Mouse (Mus musculus) cerebellum, adult (tissue): Measurements from ENCODE around the gene Cpa5.

Experiments
- ATAC-seq: cut with Nextera tagmentation; 2 replicates; pipeline ENCODE4 v1.9.2; 2017; ENCODE audit warnings: mild to moderate bottlenecking, moderate library complexity, mixed read lengths; ENCODE audit not compliant: insufficient number of reproducible peaks, low FRiP score, low TSS enrichment

Gene Cpa5

DNA sequence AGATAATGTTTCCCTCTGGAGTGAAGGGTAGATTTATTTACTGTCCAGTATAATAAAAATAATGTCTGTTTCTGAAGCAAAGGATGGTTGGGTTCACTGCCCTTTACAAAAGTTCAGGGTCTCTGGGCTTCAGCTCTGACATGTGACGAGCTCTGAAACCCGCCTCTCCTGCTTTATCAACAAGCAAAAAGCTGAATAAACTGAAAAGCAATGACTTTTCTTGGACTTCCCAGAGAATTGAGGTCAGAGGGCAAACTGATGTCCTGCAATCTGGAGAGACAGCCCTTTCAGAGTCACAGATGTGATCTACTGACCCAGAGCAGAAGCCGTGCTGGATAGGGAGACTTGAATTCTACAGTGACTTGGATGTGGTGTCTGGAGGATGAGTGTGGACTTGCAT, 10.8 kb upstream of the Cpa5 start:
- no peak for ATAC-seq

- no peak for ATAC-seq
These were observed 9.8 kb upstream of the Cpa5 start for GRCm38 (mm10) chr6:30600995-30601394.

DNA sequence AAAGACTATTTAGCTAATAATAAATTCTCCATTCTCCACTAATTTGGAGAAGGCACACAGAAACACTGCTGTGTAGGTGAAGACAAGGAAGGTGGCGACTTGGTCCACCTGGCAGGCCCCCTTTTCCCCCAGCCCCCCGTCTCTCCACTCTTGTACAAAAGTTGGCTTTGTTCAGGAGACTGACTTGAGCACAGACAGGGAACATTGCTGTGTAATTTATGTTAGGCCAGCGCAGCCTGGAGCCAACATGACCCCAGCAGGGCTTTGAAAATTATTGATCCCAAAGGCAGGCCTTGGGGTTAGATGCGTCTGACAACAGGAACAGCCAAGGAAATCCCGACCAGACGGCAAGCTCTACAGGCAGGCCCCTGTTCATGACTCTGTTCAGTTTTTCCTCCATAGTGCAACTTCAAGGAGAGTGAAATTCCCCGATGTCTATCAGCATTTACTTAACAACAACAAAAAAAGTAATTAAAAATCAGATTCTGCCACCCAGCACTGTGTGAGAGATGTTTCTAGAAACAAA, 6.4 kb upstream of the Cpa5 start:
- no peak for ATAC-seq

DNA sequence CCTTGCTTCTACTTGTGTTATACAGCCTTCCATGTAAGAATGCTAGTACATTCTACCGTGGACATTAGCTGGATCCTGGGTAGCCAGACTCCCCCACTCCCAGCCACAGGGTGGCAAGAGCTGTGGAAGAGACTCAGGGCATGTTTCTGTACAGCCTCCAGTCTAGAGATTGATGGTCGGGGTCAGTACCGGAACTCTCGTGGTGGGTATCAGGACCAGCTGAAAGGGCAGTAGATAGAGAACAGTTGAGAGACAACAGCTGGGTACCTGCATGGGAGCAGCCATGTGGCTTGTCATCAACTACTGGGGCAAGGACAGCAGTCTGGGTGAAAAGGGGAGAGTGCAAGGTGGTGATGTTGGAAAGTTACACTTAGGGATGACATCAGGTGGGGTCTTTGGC, 5.7 kb upstream of the Cpa5 start:
- ATAC-seq = no peak

- no peak for ATAC-seq
These were observed 5.1 kb upstream of the Cpa5 start for GRCm38 (mm10) chr6:30605672-30606071.

GRCm38 (mm10) chr6:30611212-30611611, 402 bp downstream of the Cpa5 start:
- ATAC-seq = no peak

- no peak for ATAC-seq
These were observed 3.4 kb downstream of the Cpa5 start for GRCm38 (mm10) chr6:30614251-30614650.

DNA sequence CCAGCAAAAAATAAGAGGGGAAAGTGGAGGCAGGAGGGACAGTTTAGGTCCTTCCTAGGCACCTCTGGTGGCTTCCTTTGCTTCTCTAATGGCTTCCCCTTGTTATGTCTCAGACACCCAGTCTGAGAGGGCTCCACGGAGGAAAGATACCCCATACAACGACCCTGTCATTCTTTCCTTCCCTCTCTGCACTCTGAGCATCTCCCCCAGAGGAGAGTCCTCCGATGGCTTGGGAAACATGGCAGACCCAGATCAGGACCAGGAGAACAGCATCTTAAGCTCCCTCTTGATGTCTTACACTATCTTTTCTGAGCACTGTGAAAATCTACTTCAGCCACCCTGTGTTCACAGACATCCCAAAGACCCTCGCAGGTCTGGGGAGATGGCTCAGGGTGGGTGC, 4.9 kb downstream of the Cpa5 start:
- ATAC-seq = no peak

GRCm38 (mm10) chr6:30616491-30616941, 5.7 kb downstream of the Cpa5 start:
- no peak for ATAC-seq

DNA sequence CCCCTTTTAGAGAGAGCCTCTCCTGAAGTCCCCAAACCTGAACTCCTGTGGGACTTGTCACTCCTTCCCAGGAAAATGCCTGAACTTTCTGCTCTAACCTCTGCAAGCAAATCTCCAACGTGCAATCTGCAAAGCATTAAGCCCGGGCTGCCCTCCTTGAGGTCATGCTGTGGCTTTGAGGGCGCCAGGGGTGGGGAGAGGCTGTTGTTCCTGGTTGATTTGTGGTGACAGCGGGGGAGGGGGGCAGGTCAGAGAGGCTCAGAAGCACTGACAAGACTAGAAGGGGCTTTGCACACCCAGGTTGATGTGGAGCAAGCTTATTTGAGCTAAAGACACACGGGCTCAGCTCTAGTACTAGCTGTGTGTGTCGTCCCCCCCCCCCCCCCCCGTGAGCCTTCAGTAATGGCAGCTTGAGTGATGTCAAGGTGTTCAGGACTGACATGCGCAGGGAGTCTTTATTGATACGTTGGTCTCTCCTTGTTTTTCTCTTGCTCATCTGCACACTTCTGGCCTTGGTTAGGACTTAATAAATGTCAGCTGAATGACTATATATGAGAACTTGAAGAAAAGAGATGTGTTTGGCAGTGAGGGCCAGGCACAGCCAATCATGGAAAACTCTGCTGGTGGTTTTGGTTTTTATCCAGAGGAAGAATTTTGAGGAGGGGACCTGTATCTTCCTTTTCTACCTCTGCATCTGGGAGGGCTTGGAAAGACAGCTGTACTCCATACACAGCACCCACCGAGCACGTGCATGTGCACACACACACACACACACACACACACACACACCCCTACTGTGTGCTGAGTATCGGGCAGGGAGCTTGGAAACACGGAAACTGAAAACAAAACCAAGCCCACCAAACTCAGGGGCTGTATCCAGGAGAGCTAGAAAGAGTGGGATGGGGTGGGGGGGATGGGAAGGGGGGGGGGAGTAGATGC, 6.5 kb downstream of the Cpa5 start:
- no peak for ATAC-seq

DNA sequence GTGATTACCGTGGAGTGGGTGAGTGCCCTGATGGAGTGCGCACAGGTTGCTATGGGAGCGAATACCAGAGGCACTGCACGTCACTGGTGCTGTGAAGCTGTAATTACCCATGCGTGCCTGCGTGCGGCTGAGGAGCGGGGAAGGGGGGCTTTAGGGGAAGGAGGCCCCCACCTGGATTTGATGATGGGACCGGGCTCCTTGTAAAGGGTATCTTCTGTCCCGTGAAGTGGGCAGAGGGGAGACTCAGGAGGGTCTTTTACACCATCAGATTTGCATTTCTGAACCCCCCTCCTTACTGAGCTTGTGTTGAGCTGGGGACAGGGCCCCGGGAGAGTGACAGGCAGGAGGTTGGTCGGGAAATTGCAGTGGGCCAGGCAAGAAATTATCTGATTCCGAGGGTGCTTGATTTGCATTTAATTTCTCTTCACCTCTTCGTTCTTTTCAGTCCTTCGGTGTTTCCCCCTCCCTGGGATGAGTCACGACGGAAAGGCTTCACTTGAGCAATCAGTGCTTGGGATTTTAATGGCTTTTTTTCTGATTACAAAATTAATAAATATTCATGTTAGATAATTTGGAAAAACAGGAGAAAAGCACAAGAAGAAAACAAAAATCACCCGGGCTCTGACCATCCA, 7.3 kb downstream of the Cpa5 start:
- ATAC-seq = no peak

GRCm38 (mm10) chr6:30618735-30619134, 7.9 kb downstream of the Cpa5 start:
- ATAC-seq = no peak

GRCm38 (mm10) chr6:30619606-30620005, 8.8 kb downstream of the Cpa5 start:
- no peak for ATAC-seq

- ATAC-seq = no peak
These were observed 9.8 kb downstream of the Cpa5 start for GRCm38 (mm10) chr6:30620591-30620990.

DNA sequence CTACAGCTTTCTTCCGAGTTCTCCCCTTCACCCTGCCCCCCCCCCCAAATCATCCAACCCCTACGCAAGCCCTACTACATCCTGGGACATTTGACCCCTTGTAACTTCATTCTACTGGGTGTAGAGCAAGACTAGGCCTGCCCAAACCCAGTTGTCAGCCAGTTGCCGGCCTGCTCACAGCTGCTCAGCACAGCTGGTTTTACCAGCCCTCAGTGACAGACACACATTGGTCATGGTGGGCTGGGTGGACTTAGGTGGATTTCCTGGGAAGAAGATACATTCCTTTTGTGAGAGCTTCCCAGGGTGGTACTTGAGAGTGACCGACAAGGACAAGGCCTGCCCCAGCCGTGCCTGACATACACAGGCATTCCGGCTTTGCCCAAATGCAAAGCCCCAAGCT, 10.2 kb downstream of the Cpa5 start:
- no peak for ATAC-seq

- ATAC-seq = no peak
These were observed 11.2 kb downstream of the Cpa5 start for GRCm38 (mm10) chr6:30621986-30622389.

GRCm38 (mm10) chr6:30624763-30625162, 14.0 kb downstream of the Cpa5 start:
- ATAC-seq = no peak

DNA sequence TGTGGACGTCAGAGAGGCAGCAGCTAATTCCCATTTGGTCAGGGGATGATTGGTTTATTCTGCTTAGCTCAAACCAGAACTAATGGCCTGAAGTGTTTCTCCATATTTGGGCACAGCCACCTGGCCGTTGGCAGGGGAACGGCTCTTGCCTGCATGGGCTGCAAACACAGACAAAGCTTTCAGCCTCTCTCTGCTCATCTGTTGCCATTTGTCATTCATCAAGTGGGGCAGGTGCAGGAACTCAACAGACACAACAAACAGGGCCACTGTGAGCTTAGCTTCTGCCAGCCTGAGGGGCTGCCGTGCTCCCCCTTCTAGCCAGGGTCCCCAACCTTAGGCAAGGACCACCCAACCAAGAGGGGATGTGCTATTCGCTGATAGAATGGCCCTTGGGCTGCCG, 17.3 kb downstream of the Cpa5 start:
- no peak for ATAC-seq

DNA sequence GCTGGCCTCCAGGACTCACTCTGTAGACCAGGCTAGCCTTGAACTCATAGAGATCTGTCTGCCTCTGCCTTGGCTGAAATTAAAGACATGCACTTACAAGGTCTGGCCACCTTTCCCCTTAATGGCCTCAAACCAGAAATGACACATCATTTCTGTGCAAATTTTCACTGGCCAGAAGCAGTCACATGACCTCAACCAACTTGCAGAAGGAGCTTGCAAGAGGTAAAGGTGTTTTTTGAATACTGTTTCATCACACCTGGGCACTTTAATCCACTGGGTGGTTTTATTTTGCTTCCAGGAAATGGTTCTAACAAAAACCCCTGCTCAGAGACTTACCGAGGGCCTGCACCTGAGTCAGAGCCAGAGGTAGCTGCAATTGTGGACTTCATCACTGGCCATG, 19.2 kb downstream of the Cpa5 start:
- no peak for ATAC-seq

DNA sequence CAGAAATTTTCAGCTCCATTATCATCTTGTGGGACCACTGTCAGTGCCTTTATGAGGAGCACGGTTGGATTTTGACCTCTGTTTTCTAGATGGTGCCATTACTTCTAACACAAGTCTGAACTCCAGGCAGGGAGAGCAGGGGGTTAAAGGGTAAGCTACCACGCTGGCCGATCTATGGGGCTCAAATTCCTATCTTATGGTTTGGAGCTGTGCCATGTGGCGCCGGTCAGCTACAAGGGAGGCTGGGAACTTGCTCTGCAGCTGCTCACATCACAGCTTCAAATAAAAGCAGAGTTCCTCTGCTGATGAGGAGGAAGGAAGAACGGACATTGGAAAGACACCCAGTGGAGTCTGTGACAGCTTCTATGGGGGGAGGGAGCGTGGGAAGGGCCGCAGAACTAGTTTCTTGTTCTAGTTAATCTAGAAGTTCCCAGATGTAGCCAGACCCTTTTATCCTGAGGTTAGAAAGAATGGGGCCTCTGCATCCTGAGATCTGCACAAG, 24.6 kb downstream of the Cpa5 start:
- no peak for ATAC-seq

DNA sequence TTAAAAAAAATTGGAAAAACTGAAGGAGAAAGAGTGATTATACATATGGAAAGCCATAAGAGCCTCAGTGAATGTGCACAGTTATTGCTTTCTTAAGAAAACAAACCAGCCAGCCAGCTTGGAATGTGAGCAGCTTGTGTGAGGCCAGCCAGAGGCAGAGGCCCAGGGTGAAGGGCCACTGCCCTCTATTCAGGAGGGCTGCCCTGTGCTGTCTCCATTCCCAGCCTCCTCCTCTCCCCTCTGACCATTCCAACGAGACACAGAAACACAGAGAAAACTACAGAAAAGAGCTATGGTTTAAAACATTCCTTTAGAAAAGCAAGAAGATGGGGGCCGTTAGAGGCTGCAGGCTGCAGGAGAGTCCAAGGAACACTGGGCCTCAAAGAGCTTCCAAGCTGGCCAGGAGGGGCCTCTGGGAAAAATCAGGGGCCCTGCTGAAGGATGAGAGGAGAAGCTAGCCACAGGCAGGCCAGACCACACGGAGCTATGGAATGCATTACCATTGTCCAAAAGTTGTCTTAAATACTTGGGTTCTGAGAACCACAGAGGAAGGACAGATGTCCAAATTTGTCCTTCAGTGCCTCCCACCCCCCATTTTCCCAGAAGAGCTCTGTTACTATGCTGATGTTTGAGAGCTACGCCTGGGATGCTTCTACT, 25.5 kb downstream of the Cpa5 start:
- ATAC-seq = no peak
